Mouse (Mus musculus): ENCODE data around the gene Slc34a1. TPM values are rescaled to one million over a fixed set of nuclear protein-coding genes. Genes with fewer than 3 reads are reported as not detected.

The Slc34a1 gene
- polyA plus RNA-seq, 1 experiment, result not detected

GRCm38 (mm10) chr13:55463399-55464026 is 65.5 kb downstream of the Slc34a1 start:
- peaks cover 30% of the 10 kb centered on the region for H3K4me1 ChIP-seq (ENCODE audit: control insufficient read depth, insufficient read depth, low read length)
- peak overlapping the region; percentile 95 for H3K27ac ChIP-seq (ENCODE audit: insufficient read depth, low read depth, low read length)
- 12% methylated on average over 14 of the region's 14 CpGs for WGBS
- TF ChIP-seq POLR2A (IDR thresholded peaks at IDR 0.05; ENCODE audit: insufficient read depth, low read depth, low read length) (no peak), CTCF (IDR thresholded peaks at IDR 0.05; ENCODE audit: insufficient read depth, low read depth, low read length) (no peak)
- peak overlapping the region; percentile 75 for H3K4me3 ChIP-seq (ENCODE audit: insufficient read depth, low read depth, low read length)

GRCm38 (mm10) chr13:55464027-55464884 is 66.3 kb downstream of the Slc34a1 start, which contains the start of gene Prr7:
Gene Prr7, plus strand, starts transcription at chr13:55464267.
- peaks cover 36% of the 10 kb centered on the region for H3K4me1 ChIP-seq (ENCODE audit: control insufficient read depth, insufficient read depth, low read length)
- peak within 1 kb of the TSS; percentile 95 for H3K27ac ChIP-seq (ENCODE audit: insufficient read depth, low read depth, low read length)
- TF ChIP-seq POLR2A (IDR thresholded peaks at IDR 0.05; ENCODE audit: insufficient read depth, low read depth, low read length) (peak; percentile 96), CTCF (IDR thresholded peaks at IDR 0.05; ENCODE audit: insufficient read depth, low read depth, low read length) (no peak)
- peak within 1 kb of the TSS; percentile 75 for H3K4me3 ChIP-seq (ENCODE audit: insufficient read depth, low read depth, low read length)
- under 1% methylated on average over 83 of the region's 84 CpGs for WGBS

DNA sequence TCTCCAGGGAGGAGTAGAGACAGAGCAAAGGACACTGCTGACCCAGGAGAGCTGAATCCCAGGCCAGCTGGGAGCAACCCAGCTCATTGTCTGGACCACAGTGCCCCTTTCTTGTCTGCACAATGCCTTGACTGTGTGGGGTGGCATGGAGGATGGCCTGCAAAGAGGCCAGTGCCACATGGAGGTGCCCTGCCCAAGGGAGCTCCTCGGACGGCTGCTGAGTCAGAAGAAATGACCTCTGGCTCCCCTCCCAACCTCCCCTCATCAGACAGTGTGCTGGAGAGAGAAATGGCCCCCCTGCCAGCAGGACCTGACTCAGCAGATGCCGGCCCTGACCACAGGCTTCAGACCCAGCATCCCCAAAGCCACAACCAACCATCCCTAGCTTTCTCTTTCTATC is 67.2 kb downstream of the Slc34a1 start:
- peak overlapping the region; percentile 75 for H3K4me3 ChIP-seq (ENCODE audit: insufficient read depth, low read depth, low read length)
- H3K4me1 ChIP-seq (ENCODE audit: control insufficient read depth, insufficient read depth, low read length), result peaks cover 40% of the 10 kb centered on the region
- H3K27ac ChIP-seq (ENCODE audit: insufficient read depth, low read depth, low read length), result peak overlapping the region; percentile 68
- WGBS, result 17% methylated on average over 3 of the region's 3 CpGs
- TF ChIP-seq POLR2A (IDR thresholded peaks at IDR 0.05; ENCODE audit: insufficient read depth, low read depth, low read length) (no peak), CTCF (IDR thresholded peaks at IDR 0.05; ENCODE audit: insufficient read depth, low read depth, low read length) (no peak)

Other genes with a start within 250 kb of the Slc34a1 start
- gene Fgfr4, start 245.5 kb upstream of the Slc34a1 start, polyA plus RNA-seq (2012; ENCODE audit: insufficient read depth, insufficient read length, low replicate concordance, missing spikeins), result not detected in 2 replicates
- gene Nsd1, start 188.4 kb upstream of the Slc34a1 start, polyA plus RNA-seq (2012; ENCODE audit: insufficient read depth, insufficient read length, low replicate concordance, missing spikeins), result 49.7 and 82.3 TPM in 2 replicates
- not detected in 2 replicates for gene Prelid1, start 77.7 kb upstream of the Slc34a1 start, polyA plus RNA-seq (2012; ENCODE audit: insufficient read depth, insufficient read length, low replicate concordance, missing spikeins)
- gene Rab24, start 76.2 kb upstream of the Slc34a1 start, polyA plus RNA-seq (2012; ENCODE audit: insufficient read depth, insufficient read length, low replicate concordance, missing spikeins), result not detected in 2 replicates
- not detected in 2 replicates for gene Mxd3, start 68.4 kb upstream of the Slc34a1 start, polyA plus RNA-seq (2012; ENCODE audit: insufficient read depth, insufficient read length, low replicate concordance, missing spikeins)
- gene Lman2, start 35.4 kb upstream of the Slc34a1 start, polyA plus RNA-seq (2012; ENCODE audit: insufficient read depth, insufficient read length, low replicate concordance, missing spikeins), result not detected in 2 replicates
- not detected in 2 replicates for gene Rgs14, start 28.5 kb upstream of the Slc34a1 start, polyA plus RNA-seq (2012; ENCODE audit: insufficient read depth, insufficient read length, low replicate concordance, missing spikeins)
- gene Pfn3, start 17.0 kb downstream of the Slc34a1 start, polyA plus RNA-seq (2012; ENCODE audit: insufficient read depth, insufficient read length, low replicate concordance, missing spikeins), result not detected in 2 replicates
- not detected in 2 replicates for gene F12, start 28.6 kb downstream of the Slc34a1 start, polyA plus RNA-seq (2012; ENCODE audit: insufficient read depth, insufficient read length, low replicate concordance, missing spikeins)
- gene Grk6, start 46.9 kb downstream of the Slc34a1 start, polyA plus RNA-seq (2012; ENCODE audit: insufficient read depth, insufficient read length, low replicate concordance, missing spikeins), result 128 TPM in 1 of 2 replicates, not detected in the other
- gene Prr7, start 66.1 kb downstream of the Slc34a1 start, polyA plus RNA-seq (2012; ENCODE audit: insufficient read depth, insufficient read length, low replicate concordance, missing spikeins), result not detected in 2 replicates
- gene Dbn1, start 89.9 kb downstream of the Slc34a1 start, polyA plus RNA-seq (2012; ENCODE audit: insufficient read depth, insufficient read length, low replicate concordance, missing spikeins), result not detected in 2 replicates
- gene Pdlim7, start 115.5 kb downstream of the Slc34a1 start, polyA plus RNA-seq (2012; ENCODE audit: insufficient read depth, insufficient read length, low replicate concordance, missing spikeins), result not detected in 2 replicates
- not detected in 2 replicates for gene Dok3, start 131.1 kb downstream of the Slc34a1 start, polyA plus RNA-seq (2012; ENCODE audit: insufficient read depth, insufficient read length, low replicate concordance, missing spikeins)
- not detected in 2 replicates for gene Ddx41, start 138.5 kb downstream of the Slc34a1 start, polyA plus RNA-seq (2012; ENCODE audit: insufficient read depth, insufficient read length, low replicate concordance, missing spikeins)
- gene Fam193b, start 172.9 kb downstream of the Slc34a1 start, polyA plus RNA-seq (2012; ENCODE audit: insufficient read depth, insufficient read length, low replicate concordance, missing spikeins), result 63.4 TPM in 1 of 2 replicates, not detected in the other
- not detected in 2 replicates for gene Tmed9, start 175.5 kb downstream of the Slc34a1 start, polyA plus RNA-seq (2012; ENCODE audit: insufficient read depth, insufficient read length, low replicate concordance, missing spikeins)
- gene B4galt7, start 201.7 kb downstream of the Slc34a1 start, polyA plus RNA-seq (2012; ENCODE audit: insufficient read depth, insufficient read length, low replicate concordance, missing spikeins), result not detected in 2 replicates
- not detected in 2 replicates for gene Caml, start 224.8 kb downstream of the Slc34a1 start, polyA plus RNA-seq (2012; ENCODE audit: insufficient read depth, insufficient read length, low replicate concordance, missing spikeins)
- gene Ddx46, start 236.8 kb downstream of the Slc34a1 start, polyA plus RNA-seq (2012; ENCODE audit: insufficient read depth, insufficient read length, low replicate concordance, missing spikeins), result 79.2 and 81.5 TPM in 2 replicates

Measured in olfactory bulb, adult 2 months (tissue).